Mouse (Mus musculus) R1 (cell line): Measurements from ENCODE around the gene Dtd1.

Experiments
- DNase-seq: peaks from one replicate; pipeline ENCODE4 v3.0.0-alpha.2; 2018; ENCODE audit warnings: low read depth, low spot score

Dtd1 gene

DNA sequence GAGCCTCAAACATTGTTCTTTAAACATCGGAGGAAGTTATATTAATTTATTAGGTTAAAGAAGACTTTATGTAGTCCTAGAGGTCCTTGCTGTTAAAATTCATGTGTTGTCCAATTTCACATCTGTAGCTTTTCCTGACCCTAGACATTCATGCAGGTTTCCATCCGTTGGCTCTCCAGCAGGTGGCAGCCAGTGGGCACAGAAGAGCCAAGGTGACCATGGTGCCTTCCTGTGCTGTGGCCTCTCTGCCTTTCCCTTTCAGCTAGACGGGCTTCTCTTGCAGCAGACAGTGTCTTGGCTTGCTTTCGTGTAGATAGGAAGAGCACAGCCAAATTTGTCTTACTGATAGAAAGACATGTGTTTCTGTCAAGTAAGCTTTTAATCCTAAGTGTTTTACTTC is 39.0 kb downstream of the Dtd1 start:
- no peak for DNase-seq

DNA sequence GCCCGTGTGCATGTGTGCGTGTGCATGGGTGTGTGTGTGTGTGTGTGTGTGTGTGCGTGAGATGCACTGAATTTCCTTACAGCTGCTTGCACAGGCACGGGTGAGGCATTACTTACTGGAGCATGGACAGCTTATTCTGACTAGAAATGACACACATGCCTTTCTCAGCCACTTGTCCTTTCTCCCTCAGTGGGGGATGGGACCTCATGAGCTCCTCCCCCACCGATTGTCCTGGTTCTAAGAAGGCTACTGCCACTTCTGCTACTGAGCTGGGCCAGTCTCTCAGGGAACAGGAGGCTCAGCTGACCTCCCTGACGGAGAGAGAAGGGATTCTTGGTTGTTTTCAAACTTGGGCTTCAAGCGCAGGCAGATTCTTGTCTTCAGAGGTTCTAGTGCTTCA is 40.4 kb downstream of the Dtd1 start:
- no peak for DNase-seq

GRCm38 (mm10) chr2:144641991-144642390 is 42.3 kb downstream of the Dtd1 start:
- DNase-seq = no peak

DNA sequence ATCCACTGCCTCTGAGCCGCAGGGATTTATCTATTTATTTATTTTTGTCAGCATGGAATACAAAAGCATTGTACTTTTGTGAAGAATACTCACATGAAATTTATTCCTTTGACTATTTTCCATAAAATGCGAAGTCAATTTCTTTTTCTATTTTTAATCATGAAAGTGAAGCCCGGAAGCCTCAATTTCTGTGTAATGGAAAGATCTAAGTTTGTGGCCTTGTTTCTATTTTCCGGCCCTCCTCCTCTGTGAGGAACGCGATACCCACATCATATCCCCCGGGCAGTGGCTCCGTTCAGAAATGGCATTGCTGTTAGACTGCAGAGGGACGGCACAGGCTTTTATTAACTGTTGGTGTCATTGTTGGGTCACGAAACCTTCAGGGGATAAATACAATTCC is 46.7 kb downstream of the Dtd1 start:
- no peak for DNase-seq

GRCm38 (mm10) chr2:144647151-144647550 is 47.5 kb downstream of the Dtd1 start:
- DNase-seq = no peak

DNA sequence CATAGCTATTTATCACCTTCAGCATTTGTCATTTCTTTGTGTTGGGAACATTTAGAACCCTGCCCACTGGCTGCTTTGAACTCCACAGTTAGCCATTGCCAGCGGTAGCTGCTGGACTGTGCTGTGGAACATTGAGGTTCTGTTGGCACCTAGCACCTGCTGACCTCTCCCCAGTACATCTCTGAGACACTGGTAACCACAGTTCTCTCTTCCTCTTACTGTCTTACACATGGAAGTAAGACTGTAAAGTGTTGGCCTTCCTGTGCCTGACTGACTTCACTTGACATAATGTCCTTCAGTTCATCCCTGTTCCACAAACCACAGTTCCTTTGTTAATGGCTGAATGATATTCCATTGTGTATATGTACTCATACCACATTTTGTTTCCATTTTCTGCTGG is 50.3 kb downstream of the Dtd1 start:
- no peak for DNase-seq

DNA sequence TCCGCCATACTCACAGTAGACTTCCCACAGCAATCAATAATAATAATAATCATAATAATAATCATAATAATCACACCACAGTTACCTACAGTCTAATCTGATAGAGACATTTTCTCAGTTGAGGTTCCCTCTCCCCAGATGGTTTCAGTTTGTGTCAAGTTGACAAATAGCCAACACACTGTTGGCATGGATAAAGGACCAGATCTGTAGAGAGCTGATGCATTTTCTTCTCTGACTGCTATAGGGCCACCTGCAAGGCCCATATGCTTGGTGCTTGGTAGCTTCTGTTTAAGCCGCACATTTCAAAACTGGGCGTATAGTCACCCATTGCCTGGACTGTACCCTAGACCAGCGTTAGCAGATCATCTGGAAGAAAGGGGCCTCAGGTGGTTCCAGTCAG is 53.1 kb downstream of the Dtd1 start:
- no peak for DNase-seq

DNA sequence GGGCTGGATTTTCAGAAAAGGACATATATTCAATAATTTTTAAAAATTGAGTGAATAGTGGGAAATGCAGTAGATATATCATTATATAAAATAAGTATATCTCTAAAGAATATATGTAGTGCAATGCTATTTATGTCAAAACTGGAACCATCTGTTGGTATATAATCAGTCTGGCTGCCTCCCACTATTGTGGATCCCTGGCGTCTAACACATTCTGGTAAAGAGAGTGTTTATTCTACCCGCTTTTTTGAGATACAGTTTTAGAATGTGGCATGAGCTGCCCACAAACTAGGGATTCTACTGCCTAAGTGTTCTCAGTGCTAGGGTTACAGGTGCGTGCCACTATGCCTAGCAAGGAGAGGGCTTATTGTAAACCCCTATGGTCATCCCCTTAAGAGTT is 55.6 kb downstream of the Dtd1 start:
- DNase-seq = no peak

GRCm38 (mm10) chr2:144668507-144668906 is 68.8 kb downstream of the Dtd1 start:
- DNase-seq = no peak

DNA sequence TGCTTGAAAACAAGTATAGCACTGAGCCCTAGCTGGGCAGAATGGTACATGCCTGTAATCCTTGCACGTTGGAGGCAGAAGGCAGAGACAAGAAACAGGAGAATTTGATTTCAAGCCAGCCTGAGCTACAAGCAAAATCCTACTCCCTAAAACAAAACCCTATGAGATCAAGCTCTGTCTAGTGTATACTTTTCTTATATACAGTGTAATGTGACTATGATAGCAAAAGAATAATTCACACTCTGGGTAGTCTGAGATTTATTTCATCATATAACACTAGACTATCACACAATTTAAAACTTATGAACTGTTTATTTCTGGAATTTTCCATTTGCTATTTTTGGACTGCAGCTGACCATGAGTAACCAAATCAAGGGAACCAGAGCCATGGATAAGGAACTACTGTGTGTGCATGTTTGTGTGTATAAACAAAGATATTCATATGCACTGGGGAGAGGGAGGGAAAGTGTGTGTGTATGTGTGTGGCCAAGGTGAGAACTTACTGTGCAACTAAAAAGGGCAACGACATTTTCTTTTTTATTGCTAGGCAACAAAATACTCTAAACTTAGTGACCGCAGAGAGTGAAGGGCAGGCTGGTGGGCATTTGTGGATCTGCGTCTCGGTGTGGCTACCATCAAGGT is 70.7 kb downstream of the Dtd1 start:
- no peak for DNase-seq

DNA sequence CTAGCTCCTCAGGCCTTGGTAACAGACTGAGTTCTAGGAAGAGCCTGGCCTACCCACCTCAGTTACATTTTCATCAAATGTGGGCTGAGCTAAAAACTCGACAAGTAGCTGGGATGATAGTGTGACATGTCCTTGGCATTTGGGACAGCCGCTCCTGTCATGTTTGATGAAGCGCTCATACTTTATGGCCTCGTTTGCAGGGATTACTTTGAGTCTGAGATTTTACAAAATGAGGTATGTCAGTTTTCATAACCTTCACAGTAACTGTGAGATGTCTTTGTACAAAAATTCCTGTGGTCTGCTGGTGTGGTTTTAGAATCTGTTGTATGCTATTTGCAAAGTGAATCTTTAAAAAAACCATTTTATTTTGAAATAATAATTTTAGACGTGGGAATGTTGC is 72.7 kb downstream of the Dtd1 start:
- DNase-seq = no peak

DNA sequence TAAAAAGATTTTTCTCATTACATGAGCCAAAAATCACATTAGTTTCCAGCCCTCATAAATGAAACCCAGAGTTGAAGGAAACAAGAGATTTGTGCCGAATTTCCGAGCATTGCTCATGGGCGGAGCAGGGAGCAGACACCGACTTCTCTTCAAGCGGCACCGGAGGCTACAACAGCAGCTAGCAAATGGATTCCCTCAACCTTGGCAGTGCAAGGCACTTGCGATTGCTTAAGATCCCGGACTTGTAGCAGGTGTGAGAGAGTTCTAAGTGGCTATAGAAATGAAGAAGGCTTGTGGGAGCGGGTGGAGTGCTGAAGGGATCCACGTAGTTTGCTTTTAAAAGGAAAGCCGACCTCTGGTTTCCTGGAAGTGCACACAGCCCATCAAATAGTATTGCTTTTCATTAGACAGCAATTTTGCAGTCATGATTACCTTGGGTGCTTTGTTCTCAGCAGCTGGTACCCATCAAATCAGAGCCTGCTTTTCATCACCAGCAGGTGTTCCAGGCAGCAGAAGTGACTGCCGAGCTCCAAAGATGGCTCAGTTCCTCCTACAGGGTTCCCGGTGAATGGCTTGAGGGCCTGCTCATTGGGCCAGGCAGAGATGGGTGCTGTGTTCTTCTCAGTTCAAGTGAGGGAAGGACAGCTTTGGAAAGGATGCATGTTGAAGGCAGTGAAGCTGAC is 77.0 kb downstream of the Dtd1 start:
- peak; percentile 4 for DNase-seq

DNA sequence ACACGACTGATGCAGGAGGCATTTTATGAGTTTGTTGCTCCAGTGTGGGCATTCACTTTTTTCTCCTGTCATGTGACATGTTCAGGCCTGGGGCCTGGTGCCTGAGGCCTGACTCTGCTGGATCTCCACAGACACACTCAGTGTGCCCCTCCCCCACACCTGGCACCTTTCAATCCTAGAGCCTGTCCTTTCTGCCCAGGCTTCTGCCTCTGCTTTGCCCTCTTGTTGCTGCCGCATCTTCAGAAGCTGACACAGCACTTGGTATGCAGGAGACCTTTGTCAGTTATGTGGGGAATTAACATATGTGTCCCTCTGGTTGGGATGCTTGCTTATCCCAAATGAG is 77.5 kb downstream of the Dtd1 start:
- peak; percentile 2 for DNase-seq

DNA sequence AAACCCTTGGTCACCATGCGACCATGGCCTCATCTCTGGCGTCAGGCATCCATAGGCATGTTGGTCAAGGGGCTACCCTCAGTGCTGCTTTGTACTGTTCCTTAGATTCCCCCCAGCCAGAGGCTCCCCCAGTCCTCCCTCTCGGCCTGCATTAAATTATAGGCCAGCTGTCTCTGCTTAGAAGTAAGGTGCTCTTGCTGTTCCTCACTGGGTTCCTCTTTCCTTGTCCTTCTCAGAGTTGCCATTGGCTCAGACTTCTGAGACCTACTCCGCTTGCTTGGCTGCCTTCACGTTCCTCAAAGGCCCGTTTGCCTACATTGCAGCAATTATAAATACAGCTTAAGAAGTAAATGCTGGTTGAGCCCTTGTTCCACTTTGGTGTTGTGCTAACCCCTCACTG is 79.1 kb downstream of the Dtd1 start:
- no peak for DNase-seq

GRCm38 (mm10) chr2:144679394-144679793 is 79.7 kb downstream of the Dtd1 start:
- DNase-seq = no peak

GRCm38 (mm10) chr2:144692219-144692732 is 92.6 kb downstream of the Dtd1 start:
- peak; percentile 58 for DNase-seq

DNA sequence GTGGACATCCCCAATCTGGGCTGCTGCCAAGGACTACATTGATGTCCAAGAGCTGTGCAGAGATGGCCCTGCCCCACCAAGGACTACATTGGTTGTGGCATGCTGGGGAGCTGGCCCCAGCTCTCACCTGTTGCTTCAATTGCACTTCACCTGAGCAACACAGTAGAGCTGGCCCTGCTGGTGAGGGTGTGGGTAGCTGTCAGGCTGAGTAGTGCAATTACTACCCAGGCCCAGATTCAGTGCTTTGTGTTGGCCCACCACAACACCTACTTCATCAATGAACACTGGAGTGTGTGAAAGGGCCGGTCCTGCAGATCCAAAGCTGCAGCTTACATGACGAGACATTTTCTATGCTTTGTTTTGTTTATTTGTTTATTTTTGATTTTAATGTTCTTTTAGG is 93.1 kb downstream of the Dtd1 start:
- no peak for DNase-seq

GRCm38 (mm10) chr2:144694923-144695322 is 95.2 kb downstream of the Dtd1 start:
- no peak for DNase-seq

DNA sequence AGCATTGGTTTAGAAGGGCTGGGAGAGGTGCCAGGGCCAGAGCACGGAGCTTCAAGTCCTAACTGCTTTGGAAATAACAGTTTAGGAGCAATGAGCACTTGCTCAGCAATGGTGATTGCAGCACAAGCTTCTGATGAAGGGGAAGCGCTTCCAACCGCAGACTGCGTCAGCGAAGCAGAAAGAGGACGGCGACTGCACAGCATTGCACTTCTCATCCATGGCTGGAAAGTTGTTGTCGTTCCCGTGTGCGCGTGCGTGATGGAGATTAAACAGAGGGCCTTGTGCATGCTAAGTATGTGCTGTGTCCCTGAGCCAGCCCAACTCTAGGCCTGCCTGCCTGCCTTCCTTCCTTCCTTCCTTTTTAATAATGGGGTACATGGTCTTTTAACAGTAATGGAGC is 98.3 kb downstream of the Dtd1 start:
- DNase-seq = no peak

DNA sequence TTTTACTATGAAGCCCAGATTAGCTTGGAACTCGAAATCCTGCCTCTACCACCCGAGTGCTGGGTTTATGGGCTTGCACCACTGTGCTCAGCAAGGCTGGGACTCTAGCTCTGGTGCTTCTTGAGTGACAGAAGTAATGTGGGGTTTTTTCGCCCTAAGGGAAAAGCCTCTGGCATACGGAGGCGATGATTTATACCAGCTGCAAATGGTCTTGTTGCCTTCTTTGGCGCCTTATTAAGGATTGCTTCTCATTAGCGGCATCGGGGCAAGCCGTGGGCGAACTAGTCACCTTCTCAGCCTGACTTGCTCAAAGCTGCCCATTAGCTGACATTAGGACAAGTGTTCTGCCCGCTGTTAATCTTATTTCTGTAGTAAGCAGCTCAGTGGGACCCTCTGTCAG is 100.9 kb downstream of the Dtd1 start:
- DNase-seq = no peak

DNA sequence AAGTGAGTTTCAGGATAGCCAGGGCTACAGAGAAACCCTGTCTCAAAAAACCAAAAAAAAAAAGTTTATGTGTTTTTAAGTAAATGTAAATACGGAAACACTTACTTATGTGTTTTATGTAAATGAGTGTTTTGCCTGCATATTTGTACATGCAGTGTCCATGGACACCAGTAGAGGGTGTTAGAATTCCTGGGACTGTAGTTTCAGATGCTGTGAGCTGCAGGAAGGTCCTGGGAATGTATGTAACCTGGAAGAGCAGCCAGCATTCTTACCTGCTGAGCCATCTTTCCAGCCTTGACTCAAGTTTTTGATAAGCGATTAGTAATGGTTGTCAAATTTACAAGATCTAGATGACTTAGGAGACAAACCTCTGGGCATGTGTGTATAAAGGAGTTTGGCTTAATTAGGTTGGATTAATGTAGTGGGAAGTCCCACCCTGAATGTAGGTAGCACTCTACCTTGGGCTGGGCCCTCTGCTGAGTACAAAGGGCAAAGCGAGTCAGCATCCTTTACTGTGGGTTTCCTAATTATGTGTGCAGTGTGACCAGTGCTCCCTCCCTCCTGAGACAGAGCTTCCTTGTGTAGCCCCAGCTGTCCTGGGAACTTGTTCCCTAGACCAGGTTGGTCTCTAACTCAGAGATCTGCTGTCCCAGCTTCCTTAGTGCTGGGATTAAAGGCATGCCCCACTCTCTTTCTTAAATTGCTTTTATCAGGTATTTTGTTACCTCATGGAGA is 101.9 kb downstream of the Dtd1 start:
- peak; percentile 43 for DNase-seq

- peak; percentile 44 for DNase-seq
These were observed 109.6 kb downstream of the Dtd1 start for GRCm38 (mm10) chr2:144709285-144709684.

GRCm38 (mm10) chr2:144709704-144710103 is 110.0 kb downstream of the Dtd1 start:
- no peak for DNase-seq
